Mouse (Mus musculus) granulocyte monocyte progenitor cell, adult 5-6 weeks (primary cell): Measurements from ENCODE around the gene Syn1. TPM values are rescaled to one million over a fixed set of nuclear protein-coding genes. Genes with fewer than 3 reads are reported as not detected.

Experiments used
- ATAC-seq: replicated peaks from 2 replicates; pipeline ENCODE4 v1.8.0; 2016; ENCODE audit warnings: mild to moderate bottlenecking, moderate TSS enrichment, inconsistent platforms; ENCODE audit not compliant: poor library complexity, severe bottlenecking
- total RNA-seq, 2 experiments: library from RNA; stranded (forward) in 1 of 2; stranded (reverse) in 1 of 2; fragments of 200-712, 200-1000 nt in 1 of 2; fragments of >200 nt in 1 of 2; fragmentation: Nextera tagmentation in 1 of 2; gene quantifications; 2 replicates each; pipeline ENCODE4 v1.2.3; 2014 to 2017

Gene Syn1
- total RNA-seq, 2 experiments from 2014 or later, result not detected

GRCm38 (mm10) chrX:20863161-20864101 lies 57.4 kb downstream of the Syn1 start:
- ATAC-seq, result peak; percentile 74

DNA sequence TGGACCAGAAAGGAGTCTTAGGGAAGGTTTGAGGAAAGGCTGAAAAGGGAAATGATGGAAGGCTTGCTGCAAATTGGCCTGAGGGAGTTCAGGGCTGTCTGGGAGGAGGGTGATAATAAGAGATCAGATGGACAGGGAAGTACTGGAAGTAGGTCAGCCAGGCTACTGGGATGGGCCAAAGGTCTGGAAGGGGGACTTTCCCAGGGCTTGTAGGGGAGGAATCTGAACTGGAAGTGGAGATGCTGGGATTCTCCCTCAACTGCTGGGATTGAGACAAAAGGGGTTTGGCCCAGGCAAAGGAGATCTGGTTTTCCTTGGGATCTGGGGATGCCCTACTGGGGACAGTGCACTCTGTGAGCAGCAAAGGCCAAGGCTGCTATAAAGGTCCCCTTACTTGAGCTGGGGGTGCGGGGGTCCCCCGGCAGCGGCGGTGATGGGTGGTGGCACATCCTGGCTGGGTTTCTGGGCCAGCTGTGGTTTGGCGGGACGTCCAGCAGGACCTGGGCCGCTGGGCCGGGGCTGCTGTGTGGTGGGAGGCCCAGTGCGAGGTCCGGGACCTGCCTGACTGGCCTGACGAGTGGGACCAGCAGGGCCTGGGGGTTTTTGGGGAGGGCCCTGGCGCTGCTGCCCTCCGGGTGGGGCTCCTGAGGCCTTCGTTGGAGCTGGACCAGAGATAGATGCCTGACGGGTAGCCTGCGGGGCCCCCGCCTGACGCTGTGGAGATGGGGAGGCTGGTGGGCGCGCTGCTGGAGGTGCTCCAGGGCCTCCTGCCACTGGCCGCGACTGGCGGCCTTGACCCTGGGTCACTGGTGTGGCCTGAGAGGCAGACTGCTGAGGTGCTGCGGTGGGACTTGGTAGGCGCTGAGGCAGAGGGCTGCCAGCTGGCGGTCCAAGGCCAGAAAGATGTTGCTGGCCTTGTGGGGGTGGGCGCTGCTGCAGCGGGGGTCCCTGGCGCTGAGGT lies 58.4 kb downstream of the Syn1 start:
- ATAC-seq, result 0 out of 2 replicates have a peak, but pooled peaks have one; percentile 4

DNA sequence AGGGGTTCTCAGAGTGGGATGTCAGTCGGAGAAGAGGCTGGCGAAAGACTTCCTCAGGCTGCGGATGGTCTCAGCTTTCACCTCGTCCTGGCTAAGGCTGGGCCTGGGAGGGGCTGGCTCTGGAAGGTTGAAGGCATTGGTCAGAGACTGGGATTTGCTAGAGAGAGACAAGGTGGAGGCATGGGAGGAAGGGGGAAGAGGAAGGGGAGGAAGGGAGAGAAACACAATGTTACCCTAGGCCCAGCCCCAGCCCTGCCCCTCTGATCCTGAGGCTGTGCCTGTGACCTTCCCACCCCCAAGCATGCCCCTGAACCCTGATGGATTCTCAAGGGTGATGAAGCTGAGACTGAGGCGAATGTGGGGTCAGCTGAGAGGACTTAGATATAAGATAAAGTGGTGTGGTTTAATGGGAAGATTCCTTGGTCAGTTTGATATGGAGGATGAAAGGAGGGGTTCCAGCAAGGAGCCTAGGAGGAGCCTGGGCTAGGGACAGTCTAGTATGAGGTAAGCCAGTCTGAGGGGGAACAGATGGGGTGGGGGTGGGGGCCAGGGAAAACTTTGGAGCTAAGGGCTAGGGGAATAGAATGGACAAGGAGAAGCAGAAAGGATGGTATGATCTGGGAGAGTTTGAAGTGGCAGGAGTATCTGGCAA lies 59.2 kb downstream of the Syn1 start:
- no peak for ATAC-seq

DNA sequence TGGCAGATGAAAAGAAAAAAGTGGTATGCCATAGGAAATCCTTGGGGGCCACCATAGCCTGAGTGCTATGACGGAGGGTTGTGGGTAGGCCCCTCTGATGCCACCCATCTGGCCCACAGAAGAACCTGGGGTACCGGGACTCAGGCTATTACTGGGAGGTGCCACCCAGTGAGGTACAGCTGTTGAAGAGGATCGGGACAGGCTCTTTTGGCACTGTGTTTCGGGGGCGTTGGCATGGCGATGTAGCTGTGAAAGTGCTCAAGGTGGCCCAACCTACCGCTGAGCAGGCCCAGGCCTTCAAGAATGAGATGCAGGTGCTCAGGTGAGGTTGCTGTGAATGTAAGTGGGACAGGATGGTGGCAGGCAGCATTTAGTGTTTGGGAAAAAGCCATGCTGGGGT lies 67.0 kb downstream of the Syn1 start:
- no peak for ATAC-seq

- ATAC-seq, result peak; percentile 100
These were observed 72.4 kb downstream of the Syn1 start for GRCm38 (mm10) chrX:20848256-20848984.

GRCm38 (mm10) chrX:20847816-20848215 lies 73.0 kb downstream of the Syn1 start:
- no peak for ATAC-seq

DNA sequence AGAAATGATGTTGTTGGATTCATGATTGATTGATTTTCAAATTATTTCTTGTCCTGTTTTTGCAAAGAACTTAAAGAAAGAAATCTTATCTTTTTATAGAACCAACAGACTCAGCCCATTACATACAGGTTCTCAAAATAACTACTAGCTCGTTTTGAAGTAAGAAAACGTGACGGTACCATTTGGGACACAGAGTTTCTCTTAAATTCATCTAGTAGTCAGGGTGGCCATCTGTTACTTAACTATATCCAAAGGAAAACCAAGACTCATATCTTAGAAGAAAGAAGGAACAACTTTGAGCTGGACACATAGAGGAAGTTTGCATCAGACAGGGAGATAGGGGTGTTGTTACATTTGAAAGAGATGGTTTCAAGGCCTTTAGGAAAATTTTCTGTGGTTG lies 73.6 kb downstream of the Syn1 start:
- no peak for ATAC-seq

DNA sequence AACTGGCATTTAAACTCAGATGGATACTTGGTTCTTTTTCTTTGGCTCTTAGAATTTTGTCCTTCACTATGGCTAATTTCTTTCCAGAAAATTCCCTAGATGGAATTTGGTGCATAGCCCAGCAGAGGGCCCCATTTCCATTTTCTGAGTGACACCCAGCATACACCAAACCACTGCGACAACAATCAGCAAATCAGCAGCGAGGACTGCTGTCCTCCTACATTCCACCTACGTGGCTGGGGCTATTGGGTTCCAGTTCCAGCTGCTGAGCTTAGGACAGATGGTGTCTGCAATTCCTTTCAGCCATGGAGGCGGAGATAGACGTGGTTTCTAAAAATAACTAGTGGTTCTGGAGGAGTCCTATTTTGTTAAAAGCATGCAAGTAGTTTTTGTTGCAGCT lies 91.9 kb downstream of the Syn1 start:
- peak; percentile 59; the same call in 1 of the 2 replicates for ATAC-seq

DNA sequence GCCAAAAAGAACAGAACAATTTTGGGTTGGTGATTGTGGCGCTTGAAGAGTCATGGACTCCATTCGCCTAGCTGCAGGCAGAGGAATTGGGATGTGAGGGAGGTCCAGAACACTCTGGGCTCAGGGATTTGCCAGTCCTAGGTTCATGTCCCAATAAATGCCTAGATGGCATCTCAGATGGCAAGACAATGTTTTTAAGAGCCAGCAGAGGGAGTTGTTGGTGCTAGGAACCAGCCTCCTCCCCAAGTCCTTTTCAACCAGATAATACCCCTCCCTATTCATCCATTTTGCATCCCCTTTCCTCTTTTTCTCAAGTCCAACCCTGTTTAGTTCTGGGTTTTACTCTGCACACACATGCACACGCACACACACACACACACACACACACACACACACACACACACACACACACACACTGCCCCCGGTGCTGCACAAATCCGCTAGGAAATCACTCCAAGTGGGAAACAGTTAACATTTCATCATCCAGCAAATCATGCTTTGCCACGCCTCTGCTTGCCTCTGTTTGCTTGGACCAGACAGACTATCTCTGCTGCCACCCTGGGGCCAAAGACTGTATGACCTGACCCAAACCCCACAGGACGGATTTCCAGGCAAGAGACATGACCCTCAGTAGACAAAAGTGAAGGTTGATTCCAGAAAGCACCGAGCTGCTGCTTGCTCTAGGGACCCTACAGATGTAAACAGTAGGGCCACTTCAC lies 100.9 kb downstream of the Syn1 start:
- peak; percentile 76 for ATAC-seq

GRCm38 (mm10) chrX:20819204-20819628 lies 101.6 kb downstream of the Syn1 start:
- ATAC-seq, result peak; percentile 90

GRCm38 (mm10) chrX:20816974-20817373 lies 103.8 kb downstream of the Syn1 start:
- ATAC-seq, result peak; percentile 74

Other genes starting within 250 kb of the Syn1 start
- 56.4 and 74.9 TPM in 2 replicates for gene Cdk16, start 233.1 kb downstream of the Syn1 start, total RNA-seq (2014; fragmentation: Nextera tagmentation)
- 18.8 and 27.8 TPM in 2 replicates for gene Cdk16, start 233.1 kb downstream of the Syn1 start, total RNA-seq (2017)
- gene Usp11, start 217.1 kb downstream of the Syn1 start, total RNA-seq (2014; fragmentation: Nextera tagmentation), result 32.9 and 42.7 TPM in 2 replicates
- gene Usp11, start 217.1 kb downstream of the Syn1 start, total RNA-seq (2017), result 36.3 and 41.6 TPM in 2 replicates
- gene Araf, start 123.2 kb downstream of the Syn1 start, total RNA-seq (2014; fragmentation: Nextera tagmentation), result 82.8 and 114 TPM in 2 replicates
- 40.8 and 43.3 TPM in 2 replicates for gene Araf, start 123.2 kb downstream of the Syn1 start, total RNA-seq (2017)
- not detected in 2 replicates for gene Timp1, start 50.8 kb downstream of the Syn1 start, total RNA-seq (2014; fragmentation: Nextera tagmentation)
- gene Timp1, start 50.8 kb downstream of the Syn1 start, total RNA-seq (2017), result not detected in 2 replicates
- gene Cfp, start 10.6 kb upstream of the Syn1 start, total RNA-seq (2014; fragmentation: Nextera tagmentation), result 46.8 and 65.6 TPM in 2 replicates
- gene Cfp, start 10.6 kb upstream of the Syn1 start, total RNA-seq (2017), result 30.8 and 33.2 TPM in 2 replicates
- gene Elk1, start 29.6 kb upstream of the Syn1 start, total RNA-seq (2014; fragmentation: Nextera tagmentation), result 6.5 and 11.1 TPM in 2 replicates
- gene Elk1, start 29.6 kb upstream of the Syn1 start, total RNA-seq (2017), result 2.7 and 3.3 TPM in 2 replicates
- gene Uxt, start 41.0 kb upstream of the Syn1 start, total RNA-seq (2014; fragmentation: Nextera tagmentation), result 52.4 and 85.8 TPM in 2 replicates
- gene Uxt, start 41.0 kb upstream of the Syn1 start, total RNA-seq (2017), result 37.4 and 47.4 TPM in 2 replicates
- gene Zfp182, start 141.3 kb upstream of the Syn1 start, total RNA-seq (2014; fragmentation: Nextera tagmentation), result 19.2 and 23.4 TPM in 2 replicates
- gene Zfp182, start 141.3 kb upstream of the Syn1 start, total RNA-seq (2017), result 11.0 and 15.4 TPM in 2 replicates
- gene Spaca5, start 147.4 kb upstream of the Syn1 start, total RNA-seq (2014; fragmentation: Nextera tagmentation), result not detected in 2 replicates
- gene Spaca5, start 147.4 kb upstream of the Syn1 start, total RNA-seq (2017), result not detected in 2 replicates
- gene Zfp300, start 168.5 kb upstream of the Syn1 start, total RNA-seq (2014; fragmentation: Nextera tagmentation), result not detected in 2 replicates
- 0.73 and 1.3 TPM in 2 replicates for gene Zfp300, start 168.5 kb upstream of the Syn1 start, total RNA-seq (2017)
- not detected in 2 replicates for gene Ssxa1, start 194.8 kb upstream of the Syn1 start, total RNA-seq (2014; fragmentation: Nextera tagmentation)
- gene Ssxa1, start 194.8 kb upstream of the Syn1 start, total RNA-seq (2017), result not detected in 2 replicates